Mouse (Mus musculus): ENCODE results near the gene Gng3. TPM values are rescaled to one million over a fixed set of nuclear protein-coding genes. Genes with fewer than 3 reads are reported as not detected.

Gene Gng3
- polyA plus RNA-seq, 1 experiment: 2.0 TPM

GRCm38 (mm10) chr19:8857689-8858088, 18.7 kb upstream of the Gng3 start:
- no peaks in the 10 kb centered on the region for H3K36me3 ChIP-seq (ENCODE audit: control insufficient read depth, insufficient read depth, low read length)
- TF ChIP-seq CTCF (IDR thresholded peaks at IDR 0.05; ENCODE audit: control insufficient read depth, insufficient read depth, insufficient replicate concordance, low read depth, low read length) (peak; percentile 48; the same call in 1 of the 2 replicates), POLR2A (IDR thresholded peaks at IDR 0.05; ENCODE audit: control insufficient read depth, low read depth, low read length) (no peak)

GRCm38 (mm10) chr19:8853117-8853516, 14.1 kb upstream of the Gng3 start:
- TF ChIP-seq CTCF (IDR thresholded peaks at IDR 0.05; ENCODE audit: control insufficient read depth, insufficient read depth, insufficient replicate concordance, low read depth, low read length) (no peak), POLR2A (IDR thresholded peaks at IDR 0.05; ENCODE audit: control insufficient read depth, low read depth, low read length) (no peak)
- Histone ChIP-seq H3K4me3 (ENCODE audit: control insufficient read depth, low read depth, low read length) (no peak overlapping the region), H3K27ac (ENCODE audit: control insufficient read depth, insufficient read depth, low read depth, low read length) (no peak overlapping the region), H3K36me3 (ENCODE audit: control insufficient read depth, insufficient read depth, low read length) (no peaks in the 10 kb centered on the region), H3K27me3 (ENCODE audit: control insufficient read depth, insufficient read depth, low read length) (no peaks in the 10 kb centered on the region), H3K4me1 (ENCODE audit: control insufficient read depth, insufficient read depth, low read length) (peaks cover 11% of the 10 kb centered on the region)

More at GRCm38 (mm10) chr19:8857689-8858088, 18.7 kb upstream of the Gng3 start:
- no peak overlapping the region for H3K4me3 ChIP-seq (ENCODE audit: control insufficient read depth, low read depth, low read length)
- H3K4me1 ChIP-seq (ENCODE audit: control insufficient read depth, insufficient read depth, low read length): no peaks in the 10 kb centered on the region
- H3K27me3 ChIP-seq (ENCODE audit: control insufficient read depth, insufficient read depth, low read length): no peaks in the 10 kb centered on the region
- H3K27ac ChIP-seq (ENCODE audit: control insufficient read depth, insufficient read depth, low read depth, low read length): no peak overlapping the region

DNA sequence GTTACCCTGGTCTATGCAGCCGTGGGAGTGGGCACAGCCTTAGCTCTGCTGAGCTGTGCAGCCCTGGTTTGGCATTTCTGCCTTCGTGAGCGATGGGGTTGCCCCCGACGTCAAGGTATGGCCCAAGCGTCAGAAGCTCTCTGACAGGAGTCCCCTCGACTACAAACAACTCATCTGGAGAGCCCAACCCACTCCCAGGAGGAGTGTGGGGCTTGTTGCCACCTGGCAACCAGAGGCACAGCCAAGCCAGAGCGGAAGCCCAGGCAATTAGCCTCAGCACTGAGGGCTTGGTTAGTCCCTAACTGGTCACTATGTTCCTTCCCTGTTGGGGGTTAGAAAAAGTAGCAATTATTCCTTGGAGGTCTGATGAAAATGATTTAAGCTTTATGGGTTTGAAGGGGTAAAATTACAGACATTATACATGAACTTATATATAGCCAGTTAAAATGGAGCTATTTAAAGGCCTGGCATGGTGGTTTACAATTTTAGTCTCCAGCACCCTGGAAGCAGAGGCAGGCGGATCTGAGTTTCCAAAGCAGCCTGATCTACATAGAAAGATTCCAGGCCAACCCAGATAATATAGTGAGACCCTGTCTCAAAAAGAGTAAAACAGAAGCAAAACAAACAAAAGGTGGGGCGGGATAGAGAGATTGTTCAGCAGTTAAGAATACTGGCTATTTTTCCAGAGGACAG, 13.4 kb upstream of the Gng3 start:
- Histone ChIP-seq H3K36me3 (ENCODE audit: control insufficient read depth, insufficient read depth, low read length) (no peaks in the 10 kb centered on the region), H3K4me1 (ENCODE audit: control insufficient read depth, insufficient read depth, low read length) (peaks cover 11% of the 10 kb centered on the region), H3K27ac (ENCODE audit: control insufficient read depth, insufficient read depth, low read depth, low read length) (no peak overlapping the region), H3K4me3 (ENCODE audit: control insufficient read depth, low read depth, low read length) (no peak overlapping the region), H3K27me3 (ENCODE audit: control insufficient read depth, insufficient read depth, low read length) (no peaks in the 10 kb centered on the region)
- TF ChIP-seq POLR2A (IDR thresholded peaks at IDR 0.05; ENCODE audit: control insufficient read depth, low read depth, low read length): no peak
- TF ChIP-seq CTCF (IDR thresholded peaks at IDR 0.05; ENCODE audit: control insufficient read depth, insufficient read depth, insufficient replicate concordance, low read depth, low read length): no peak

GRCm38 (mm10) chr19:8851639-8852038, 12.6 kb upstream of the Gng3 start:
- H3K4me1 ChIP-seq (ENCODE audit: control insufficient read depth, insufficient read depth, low read length): peaks cover 11% of the 10 kb centered on the region
- H3K4me3 ChIP-seq (ENCODE audit: control insufficient read depth, low read depth, low read length): no peak overlapping the region
- no peaks in the 10 kb centered on the region for H3K36me3 ChIP-seq (ENCODE audit: control insufficient read depth, insufficient read depth, low read length)
- TF ChIP-seq CTCF (IDR thresholded peaks at IDR 0.05; ENCODE audit: control insufficient read depth, insufficient read depth, insufficient replicate concordance, low read depth, low read length) (no peak), POLR2A (IDR thresholded peaks at IDR 0.05; ENCODE audit: control insufficient read depth, low read depth, low read length) (no peak)
- no peaks in the 10 kb centered on the region for H3K27me3 ChIP-seq (ENCODE audit: control insufficient read depth, insufficient read depth, low read length)
- no peak overlapping the region for H3K27ac ChIP-seq (ENCODE audit: control insufficient read depth, insufficient read depth, low read depth, low read length)

DNA sequence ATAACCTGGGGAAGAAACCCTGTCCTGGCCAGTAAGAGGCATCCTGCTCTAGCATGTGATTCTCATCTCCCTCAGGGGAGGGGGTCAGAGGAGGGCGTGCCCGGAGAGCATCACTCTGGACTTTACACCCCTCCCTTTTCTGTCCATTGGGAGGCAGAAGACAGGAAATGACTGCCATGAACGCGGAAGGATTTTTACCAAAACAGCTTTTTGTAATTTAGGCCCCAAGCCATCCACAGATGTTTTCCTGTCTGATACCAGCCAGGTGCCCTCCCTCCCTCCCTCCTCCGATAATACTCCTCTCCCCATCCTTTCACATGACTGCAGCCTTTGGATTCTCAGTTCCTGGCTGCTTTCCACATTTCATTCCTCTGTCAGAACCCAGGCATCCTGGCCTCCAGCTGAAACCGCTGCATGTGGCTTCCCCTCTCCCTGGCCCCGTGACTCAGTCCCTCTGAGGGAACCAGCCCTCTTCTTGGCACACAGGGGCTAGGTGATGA, 11.5 kb upstream of the Gng3 start, which contains the start of gene Lrrn4cl:
Gene Lrrn4cl (plus strand): TSS at position 367 of the 500 bp plus-strand sequence.
- Histone ChIP-seq H3K27ac (ENCODE audit: control insufficient read depth, insufficient read depth, low read depth, low read length) (no peak within 1 kb of the TSS), H3K4me3 (ENCODE audit: control insufficient read depth, low read depth, low read length) (no peak within 1 kb of the TSS), H3K27me3 (ENCODE audit: control insufficient read depth, insufficient read depth, low read length) (no peaks in the 10 kb centered on the region), H3K4me1 (ENCODE audit: control insufficient read depth, insufficient read depth, low read length) (peaks cover 11% of the 10 kb centered on the region), H3K36me3 (ENCODE audit: control insufficient read depth, insufficient read depth, low read length) (no peaks in the 10 kb centered on the region)
- no peak for TF ChIP-seq POLR2A (IDR thresholded peaks at IDR 0.05; ENCODE audit: control insufficient read depth, low read depth, low read length)
- TF ChIP-seq CTCF (IDR thresholded peaks at IDR 0.05; ENCODE audit: control insufficient read depth, insufficient read depth, insufficient replicate concordance, low read depth, low read length): no peak

DNA sequence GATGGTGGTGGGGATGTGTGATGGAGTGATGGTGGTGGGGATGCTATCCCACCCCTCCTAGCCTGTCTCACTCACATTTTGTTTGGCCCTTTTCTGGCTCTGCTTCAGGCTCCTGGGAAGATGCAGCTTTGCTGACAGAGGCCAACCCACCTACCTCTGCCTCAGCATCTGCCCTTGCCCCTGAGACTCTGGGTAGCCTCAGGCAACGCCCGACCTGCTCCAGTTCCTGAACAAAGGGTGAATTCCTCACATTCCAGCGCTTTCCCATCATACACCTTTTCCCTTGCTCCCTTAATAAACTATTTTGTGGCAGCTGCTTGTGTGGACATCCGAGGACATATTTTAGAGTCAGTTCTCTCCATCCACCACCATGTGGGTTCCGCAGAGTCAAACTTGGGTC, 9.4 kb upstream of the Gng3 start:
- Histone ChIP-seq H3K4me3 (ENCODE audit: control insufficient read depth, low read depth, low read length) (no peak overlapping the region), H3K27ac (ENCODE audit: control insufficient read depth, insufficient read depth, low read depth, low read length) (no peak overlapping the region), H3K36me3 (ENCODE audit: control insufficient read depth, insufficient read depth, low read length) (no peaks in the 10 kb centered on the region), H3K27me3 (ENCODE audit: control insufficient read depth, insufficient read depth, low read length) (no peaks in the 10 kb centered on the region), H3K4me1 (ENCODE audit: control insufficient read depth, insufficient read depth, low read length) (peaks cover 11% of the 10 kb centered on the region)
- no peak for TF ChIP-seq POLR2A (IDR thresholded peaks at IDR 0.05; ENCODE audit: control insufficient read depth, low read depth, low read length)
- TF ChIP-seq CTCF (IDR thresholded peaks at IDR 0.05; ENCODE audit: control insufficient read depth, insufficient read depth, insufficient replicate concordance, low read depth, low read length): no peak

GRCm38 (mm10) chr19:8844371-8845129, 5.6 kb upstream of the Gng3 start:
- H3K27ac ChIP-seq (ENCODE audit: control insufficient read depth, insufficient read depth, low read depth, low read length): no peak overlapping the region
- H3K27me3 ChIP-seq (ENCODE audit: control insufficient read depth, insufficient read depth, low read length): no peaks in the 10 kb centered on the region
- TF ChIP-seq POLR2A (IDR thresholded peaks at IDR 0.05; ENCODE audit: control insufficient read depth, low read depth, low read length) (no peak), CTCF (IDR thresholded peaks at IDR 0.05; ENCODE audit: control insufficient read depth, insufficient read depth, insufficient replicate concordance, low read depth, low read length) (no peak)
- peaks cover 2% of the 10 kb centered on the region; the same call in 1 of the 2 replicates for H3K36me3 ChIP-seq (ENCODE audit: control insufficient read depth, insufficient read depth, low read length)
- H3K4me1 ChIP-seq (ENCODE audit: control insufficient read depth, insufficient read depth, low read length): peaks cover 4% of the 10 kb centered on the region
- no peak overlapping the region for H3K4me3 ChIP-seq (ENCODE audit: control insufficient read depth, low read depth, low read length)
